Mouse (Mus musculus): Measurements from ENCODE around the gene Stim1.
"Not testable (repeated sequence)": the region's sequence is repeated elsewhere in the genome, so short reads cannot be mapped to it uniquely, and the experiment has no call there.

Gene Stim1

GRCm38 (mm10) chr7:102458618-102459380, 191.2 kb downstream of the Stim1 start:
- no peak for DNase-seq

GRCm38 (mm10) chr7:102467566-102467965, 200.0 kb downstream of the Stim1 start:
- no peak for DNase-seq

- no peak for DNase-seq
Measured at GRCm38 (mm10) chr7:102472675-102473074, 205.1 kb downstream of the Stim1 start.

GRCm38 (mm10) chr7:102476601-102477000, 209.0 kb downstream of the Stim1 start:
- DNase-seq = no peak

GRCm38 (mm10) chr7:102477377-102477776, 209.8 kb downstream of the Stim1 start:
- DNase-seq = no peak

GRCm38 (mm10) chr7:102478425-102478824, 210.8 kb downstream of the Stim1 start:
- no peak for DNase-seq

GRCm38 (mm10) chr7:102478926-102479325, 211.3 kb downstream of the Stim1 start:
- no peak for DNase-seq

- DNase-seq = no peak
Measured at GRCm38 (mm10) chr7:102479368-102480078, 211.9 kb downstream of the Stim1 start.

GRCm38 (mm10) chr7:102480821-102481220, 213.2 kb downstream of the Stim1 start:
- DNase-seq = no peak

- DNase-seq = no peak
Measured at GRCm38 (mm10) chr7:102481579-102481978, 214.0 kb downstream of the Stim1 start, which contains the start of gene Olfr543. Olfr543 (minus strand) TSS chr7:102481679.

- DNase-seq = no peak
Measured at GRCm38 (mm10) chr7:102483665-102484064, 216.1 kb downstream of the Stim1 start.

- DNase-seq = not testable (repeated sequence)
Measured at GRCm38 (mm10) chr7:102484766-102485165, 217.2 kb downstream of the Stim1 start.

GRCm38 (mm10) chr7:102486105-102486504, 218.5 kb downstream of the Stim1 start:
- no peak for DNase-seq
